Mouse (Mus musculus) layer of hippocampus, adult 11-12 months (tissue): ENCODE results near the gene Vipr2.

Experiments used
- DNase-seq: peaks from one replicate; pipeline ENCODE4 v3.0.0; 2022; ENCODE audit warnings: low spot score

Vipr2 gene

DNA sequence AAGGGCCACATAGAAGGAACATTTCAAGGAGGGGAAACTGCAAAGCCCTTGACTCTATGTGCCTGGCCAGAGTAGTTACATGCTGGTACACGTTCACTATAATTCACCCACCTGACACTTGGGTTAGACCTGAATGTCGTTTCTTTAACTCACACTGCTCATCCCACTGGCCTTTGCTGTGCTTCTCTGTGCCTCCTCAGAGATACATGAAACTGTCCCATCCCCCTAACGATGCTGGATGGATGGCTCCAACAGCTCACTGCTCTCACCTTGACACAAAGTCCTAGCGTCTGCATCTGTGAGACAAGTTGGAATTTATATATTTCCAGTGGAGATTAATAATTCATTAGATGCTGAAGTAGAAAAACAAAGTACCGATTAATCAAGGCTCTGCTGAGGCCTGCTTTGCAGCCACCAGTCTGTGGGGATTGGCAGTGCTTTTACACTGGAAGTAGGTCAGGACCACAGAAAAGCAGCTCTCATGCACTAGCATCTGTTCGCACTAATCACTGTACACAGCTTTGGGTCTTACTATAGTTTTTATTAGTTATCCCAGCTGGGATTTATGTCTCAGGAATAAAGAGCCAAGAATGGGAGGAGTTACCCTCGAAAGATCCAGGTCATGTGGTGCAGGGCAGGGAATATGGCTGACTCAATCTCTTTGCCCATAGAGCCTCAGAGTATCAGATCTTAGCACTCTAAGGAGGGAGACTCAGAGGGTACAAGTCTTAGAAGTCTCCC is 79.4 kb downstream of the Vipr2 start:
- no peak for DNase-seq

DNA sequence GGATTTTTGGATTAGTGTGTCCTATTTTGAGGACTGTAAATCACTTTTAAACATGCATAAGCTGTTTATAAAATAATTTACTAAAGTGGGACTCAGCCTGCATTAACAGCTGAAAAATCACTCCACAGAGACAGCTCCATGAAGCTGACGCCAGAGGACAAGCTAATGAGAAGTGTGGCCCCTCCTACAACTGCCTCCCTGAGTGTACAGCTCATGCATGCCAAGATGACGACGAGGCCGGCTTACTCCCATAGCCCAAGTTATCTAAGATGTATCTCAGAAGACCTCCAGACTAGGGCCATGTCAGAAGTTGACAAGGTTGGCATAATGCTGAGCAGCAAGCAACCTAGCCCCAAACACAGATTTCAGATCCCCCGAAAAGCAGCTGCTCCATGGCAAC is 81.7 kb downstream of the Vipr2 start:
- no peak for DNase-seq

DNA sequence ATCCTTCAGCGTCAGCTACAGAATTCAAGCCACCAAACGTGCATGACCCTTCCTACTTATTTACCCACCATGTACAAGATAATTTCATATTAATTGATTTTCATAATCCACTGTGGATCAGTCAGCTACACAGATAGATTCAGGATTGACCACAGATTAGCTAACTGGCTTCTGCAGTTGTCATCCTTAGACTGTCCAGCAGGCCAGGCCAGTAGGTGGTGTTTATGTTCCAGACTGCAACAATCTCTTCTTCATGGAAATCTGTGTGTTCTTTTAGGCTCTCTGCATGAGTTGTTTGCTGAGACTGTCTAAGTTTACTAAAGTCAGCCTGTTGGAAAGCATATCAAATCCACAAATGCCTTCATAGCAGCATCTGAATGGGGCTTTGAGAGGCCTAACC is 82.2 kb downstream of the Vipr2 start:
- DNase-seq = no peak

DNA sequence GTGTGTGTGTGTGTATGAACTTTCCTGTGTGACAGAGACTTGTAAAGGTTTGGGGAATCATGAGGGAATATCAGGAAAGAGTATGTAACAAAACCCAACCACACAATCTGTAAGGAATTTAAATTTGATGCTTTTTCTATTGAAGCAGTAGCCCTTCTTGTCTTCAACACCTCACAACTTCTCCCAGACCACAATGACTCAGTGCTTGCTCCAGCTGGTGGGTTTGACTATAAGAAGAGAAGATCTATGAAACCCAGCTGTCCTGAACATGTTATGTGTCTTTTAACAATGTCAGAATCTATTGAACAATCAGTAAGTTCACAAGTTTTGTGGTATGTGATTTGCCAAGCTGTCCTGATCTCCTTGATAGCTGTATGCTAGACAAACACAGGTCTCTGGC is 87.8 kb downstream of the Vipr2 start:
- DNase-seq = no peak

DNA sequence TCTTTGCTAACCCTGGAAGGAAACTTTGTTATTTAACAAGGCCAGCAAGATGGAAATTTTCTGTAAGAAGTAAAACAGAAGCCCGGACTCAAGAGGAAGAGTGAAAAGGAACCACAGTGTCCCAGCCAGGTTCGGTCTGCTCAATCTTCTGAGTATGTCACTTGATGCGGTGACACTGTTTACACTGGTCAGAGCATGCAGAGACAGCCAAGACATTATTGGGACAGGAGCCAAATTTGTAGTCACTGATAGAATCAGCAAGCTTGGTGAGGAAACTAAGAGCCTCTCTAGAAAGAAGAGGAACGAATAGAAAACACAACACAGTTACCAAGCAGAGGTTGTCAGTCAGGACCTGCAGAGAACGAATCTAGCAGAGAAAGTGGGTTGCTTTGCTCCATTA is 92.1 kb downstream of the Vipr2 start:
- DNase-seq = no peak

DNA sequence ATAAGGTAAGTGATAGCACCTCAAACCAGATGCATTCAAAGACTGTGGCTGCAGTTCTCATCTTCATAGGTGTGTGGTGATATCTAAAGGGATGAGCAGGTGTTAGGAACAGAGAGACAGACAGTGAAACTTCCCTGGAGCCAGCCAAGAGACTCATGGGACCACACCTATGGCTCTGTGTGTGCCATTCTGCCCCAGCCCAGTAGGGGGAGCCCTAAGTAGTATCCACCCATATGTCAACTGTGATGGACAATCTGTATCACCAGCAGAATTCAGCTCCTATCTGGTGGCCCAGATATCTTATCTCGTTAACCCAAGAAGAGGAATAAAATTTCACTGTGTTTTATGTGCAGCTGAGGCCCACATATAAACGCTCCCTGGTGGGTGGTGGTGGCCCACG is 99.4 kb downstream of the Vipr2 start:
- no peak for DNase-seq

DNA sequence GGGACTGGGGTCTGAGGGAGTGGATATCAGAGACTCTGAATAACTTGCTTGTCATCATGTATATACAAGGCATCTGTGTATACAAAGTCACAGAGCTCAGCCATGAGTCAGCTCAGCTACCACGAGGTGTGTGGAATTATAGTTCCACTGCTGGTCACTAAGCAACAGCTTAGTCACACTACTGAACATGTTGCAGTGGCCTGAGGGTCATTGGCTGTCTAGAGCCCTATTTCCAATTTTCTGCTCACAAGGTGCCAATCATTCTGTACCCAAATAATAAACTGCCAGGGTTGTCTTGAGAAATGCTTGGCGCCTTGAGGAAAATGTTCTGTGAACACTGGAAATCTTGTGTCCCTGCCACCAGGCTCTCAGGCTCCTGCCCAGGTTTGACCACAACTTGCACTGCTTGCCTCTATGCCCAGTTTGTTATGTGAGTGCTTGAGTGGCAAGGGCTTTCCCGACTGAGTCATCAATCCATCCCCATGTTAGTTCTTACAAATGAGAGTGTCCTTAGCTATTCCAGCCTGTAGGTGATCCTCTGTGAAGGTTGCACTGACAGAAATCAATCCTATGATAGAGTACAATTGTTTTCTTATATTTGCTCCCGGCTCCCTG is 104.0 kb downstream of the Vipr2 start:
- DNase-seq = no peak

DNA sequence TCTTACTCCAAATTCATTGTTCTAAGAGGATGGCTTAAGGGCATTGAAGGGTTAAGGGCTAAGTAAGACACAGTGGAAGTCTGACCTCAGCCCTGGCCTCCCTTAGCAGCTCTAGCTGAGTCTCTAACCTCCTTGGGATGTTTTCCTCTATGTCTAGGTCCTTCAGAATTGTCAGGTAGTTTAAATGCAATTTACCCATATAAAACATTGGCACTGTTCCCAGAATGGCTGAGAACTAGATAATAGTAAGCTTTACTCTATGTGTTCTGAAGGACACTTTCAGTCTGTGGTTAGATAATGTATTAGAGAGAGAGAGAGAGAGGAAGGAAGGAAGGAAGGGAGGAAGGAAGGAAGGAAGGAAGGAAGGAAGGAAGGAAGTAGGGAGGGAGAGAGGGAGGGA is 104.8 kb downstream of the Vipr2 start:
- no peak for DNase-seq

DNA sequence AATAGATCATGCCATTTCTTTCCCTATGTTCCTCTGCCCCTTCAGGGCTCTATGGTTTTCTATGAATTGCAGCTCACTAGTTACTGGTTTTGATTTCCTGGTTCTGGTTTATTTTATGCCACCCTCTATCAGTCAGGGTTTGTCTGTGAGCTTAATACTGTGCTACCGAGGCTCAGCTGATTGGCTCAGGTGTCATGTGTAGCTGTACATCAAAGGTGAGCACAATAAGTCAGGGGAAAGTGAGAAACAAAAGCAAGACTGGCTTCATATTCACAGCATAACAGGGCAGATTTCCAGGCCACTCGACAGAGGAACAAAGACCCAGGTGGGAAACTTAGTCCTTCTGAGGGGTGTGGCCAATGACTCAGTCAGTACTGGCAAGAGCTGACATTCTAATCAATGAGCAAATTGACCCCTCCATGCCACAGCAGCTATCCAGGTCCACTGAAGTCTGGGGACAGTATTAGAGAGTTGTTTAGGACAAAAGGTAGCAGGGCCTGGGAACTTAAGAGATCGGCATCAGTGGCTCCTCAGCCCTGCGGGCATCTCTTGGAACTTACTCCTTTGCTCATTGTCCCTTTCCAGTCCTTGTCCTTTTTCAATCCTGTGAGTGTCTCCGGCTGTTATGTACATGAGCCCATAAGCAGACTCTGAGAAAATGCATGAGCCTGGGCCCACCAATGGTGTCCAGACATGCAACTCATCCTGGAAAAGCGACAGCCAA is 105.8 kb downstream of the Vipr2 start:
- no peak for DNase-seq

DNA sequence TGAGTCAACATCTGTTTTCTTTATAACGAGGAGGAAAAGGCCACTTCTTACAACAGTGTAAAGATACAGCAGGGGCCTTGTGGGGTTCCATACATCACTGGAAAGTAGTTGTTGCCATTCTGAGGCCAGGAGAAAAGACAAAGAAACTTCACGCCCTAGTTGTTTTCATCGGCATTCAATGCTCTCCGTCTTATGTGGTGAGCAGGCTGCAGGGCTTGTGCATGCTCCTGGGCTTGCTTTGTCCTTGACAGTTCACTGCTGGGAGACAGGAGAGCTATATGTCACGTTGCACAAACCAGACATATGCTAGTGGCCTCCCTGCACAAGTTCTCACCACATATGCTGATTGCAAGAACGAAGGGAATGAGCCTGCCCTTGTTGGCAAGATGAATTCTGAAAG is 116.4 kb downstream of the Vipr2 start:
- no peak for DNase-seq

DNA sequence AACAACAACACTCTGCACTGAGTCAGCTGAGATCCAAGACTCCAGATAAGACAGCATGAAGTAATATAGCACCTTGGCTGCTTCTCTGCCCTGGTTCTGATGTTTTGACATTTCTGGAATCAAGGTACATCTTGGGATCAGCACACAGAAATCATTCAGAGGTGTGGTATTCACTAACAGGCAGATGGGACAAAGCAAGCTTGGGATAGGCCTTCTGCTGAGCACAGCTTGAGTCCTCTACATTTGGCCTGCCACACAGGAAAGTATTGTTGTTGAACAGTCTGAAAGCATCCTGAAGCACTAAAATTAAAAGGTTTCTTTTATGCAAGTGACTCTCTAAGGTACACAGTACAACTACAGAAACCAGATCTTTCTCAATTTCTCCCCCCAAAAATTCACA is 117.1 kb downstream of the Vipr2 start:
- no peak for DNase-seq
